Mouse (Mus musculus): ENCODE results near the gene Il27. TPM values are rescaled to one million over a fixed set of nuclear protein-coding genes. Genes with fewer than 3 reads are reported as not detected.
"Not testable (repeated sequence)": the region's sequence is repeated elsewhere in the genome, so short reads cannot be mapped to it uniquely, and the experiment has no call there.

The Il27 gene
- polyA plus RNA-seq (2014; fragmentation: Nextera tagmentation; extraction: Ambion mirVana) = not detected in 2 replicates

DNA sequence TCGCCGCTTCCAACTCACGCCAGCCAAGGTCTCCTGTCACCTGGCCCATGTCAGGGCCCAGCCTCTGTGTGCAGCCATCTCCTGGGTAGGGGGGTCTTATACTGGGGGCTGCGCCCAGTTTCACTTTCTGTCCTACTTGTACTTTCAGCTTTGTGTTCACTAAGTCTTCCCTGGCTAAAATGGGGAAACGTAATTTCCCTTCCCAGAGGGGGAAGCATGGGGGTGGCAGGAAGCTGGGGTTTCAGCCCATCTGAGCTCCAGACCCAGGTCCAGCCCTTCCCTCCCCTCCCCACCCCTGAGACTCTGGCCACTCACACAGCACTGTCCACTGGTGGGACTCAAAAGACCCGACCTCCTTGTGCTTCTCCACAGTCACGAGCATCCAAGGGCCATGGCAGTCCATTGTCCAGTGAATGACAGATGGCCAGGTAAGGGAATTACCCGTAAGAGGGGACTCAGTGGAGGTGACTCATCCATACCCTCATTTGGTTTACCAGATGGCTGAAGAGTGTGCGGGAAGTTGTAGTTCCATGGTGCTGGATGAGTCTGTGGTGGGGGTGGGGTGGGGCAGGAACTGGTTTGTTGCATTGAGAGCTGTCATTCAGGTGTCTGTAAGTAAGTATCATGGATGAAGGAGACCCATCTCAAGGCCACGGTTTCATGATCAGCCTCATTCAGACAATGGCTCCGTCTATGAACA lies at the start of gene Il27:
TSS of gene Il27 (minus strand) at position 80 of the 700 bp plus-strand sequence.
- H3K4me1 ChIP-seq (ENCODE audit: control insufficient read depth, insufficient read depth, low read length) = no peaks in the 10 kb centered on the region
- no peak for ATAC-seq (ENCODE audit: low read depth)
- H3K4me2 ChIP-seq (ENCODE audit: low read depth, low read length) = no peak within 1 kb of the TSS
- H3K4me3 ChIP-seq (ENCODE audit: low read depth, low read length) = no peak within 1 kb of the TSS
- 80% methylated on average over 11 of the region's 11 CpGs for WGBS
- H3K9ac ChIP-seq (ENCODE audit: low read depth, low read length) = no peak within 1 kb of the TSS
- H3K27ac ChIP-seq (replicated peaks; ENCODE audit: low read depth, low read length) = no peak within 1 kb of the TSS
- H3K27me3 ChIP-seq (replicated peaks; ENCODE audit: control insufficient read depth, insufficient read depth, low read length) = no peaks in the 10 kb centered on the region; the same call in 1 of the 2 replicates
- no peak for DNase-seq (ENCODE audit: low spot score)
- H3K9me3 ChIP-seq (ENCODE audit: control insufficient read depth, low read length) = no peaks in the 10 kb centered on the region
- H3K36me3 ChIP-seq (ENCODE audit: control insufficient read depth, insufficient read depth, low read length) = no peaks in the 10 kb centered on the region

- Histone ChIP-seq H3K27me3 (replicated peaks; ENCODE audit: control insufficient read depth, insufficient read depth, low read length) (no peaks in the 10 kb centered on the region), H3K9ac (ENCODE audit: low read depth, low read length) (no peak overlapping the region), H3K27ac (replicated peaks; ENCODE audit: low read depth, low read length) (no peak overlapping the region), H3K9me3 (ENCODE audit: control insufficient read depth, low read length) (no peaks in the 10 kb centered on the region), H3K4me3 (ENCODE audit: low read depth, low read length) (no peak overlapping the region), H3K4me2 (ENCODE audit: low read depth, low read length) (no peak overlapping the region), H3K36me3 (ENCODE audit: control insufficient read depth, insufficient read depth, low read length) (no peaks in the 10 kb centered on the region), H3K4me1 (ENCODE audit: control insufficient read depth, insufficient read depth, low read length) (no peaks in the 10 kb centered on the region)
- WGBS = 52% methylated on average over 3 of the region's 3 CpGs
- DNase-seq (ENCODE audit: low spot score) = no peak
- ATAC-seq (ENCODE audit: low read depth) = no peak
Observed at GRCm38 (mm10) chr7:126644345-126644744, 49.6 kb upstream of the Il27 start.

- not testable (repeated sequence) for ATAC-seq (ENCODE audit: low read depth); H3K4me3 ChIP-seq (ENCODE audit: low read depth, low read length)
- DNase-seq (ENCODE audit: low spot score) = peak; percentile 40
Observed at GRCm38 (mm10) chr7:126643244-126643617, 48.5 kb upstream of the Il27 start.

GRCm38 (mm10) chr7:126642545-126643243 lies 48.0 kb upstream of the Il27 start:
- Histone ChIP-seq H3K27me3 (replicated peaks; ENCODE audit: control insufficient read depth, insufficient read depth, low read length) (no peaks in the 10 kb centered on the region), H3K4me3 (ENCODE audit: low read depth, low read length) (no peak overlapping the region), H3K27ac (replicated peaks; ENCODE audit: low read depth, low read length) (no peak overlapping the region), H3K4me1 (ENCODE audit: control insufficient read depth, insufficient read depth, low read length) (no peaks in the 10 kb centered on the region), H3K9ac (ENCODE audit: low read depth, low read length) (no peak overlapping the region), H3K4me2 (ENCODE audit: low read depth, low read length) (no peak overlapping the region), H3K9me3 (ENCODE audit: control insufficient read depth, low read length) (no peaks in the 10 kb centered on the region), H3K36me3 (ENCODE audit: control insufficient read depth, insufficient read depth, low read length) (no peaks in the 10 kb centered on the region)
- DNase-seq (ENCODE audit: low spot score) (no peak), ATAC-seq (ENCODE audit: low read depth) (no peak)
- 78% methylated on average over 5 of the region's 5 CpGs for WGBS

More at GRCm38 (mm10) chr7:126643244-126643617, 48.5 kb upstream of the Il27 start:
- not testable (repeated sequence) for H3K4me1 ChIP-seq (ENCODE audit: control insufficient read depth, insufficient read depth, low read length); H3K9ac ChIP-seq (ENCODE audit: low read depth, low read length); H3K36me3 ChIP-seq (ENCODE audit: control insufficient read depth, insufficient read depth, low read length); H3K27ac ChIP-seq (replicated peaks; ENCODE audit: low read depth, low read length); H3K27me3 ChIP-seq (replicated peaks; ENCODE audit: control insufficient read depth, insufficient read depth, low read length); H3K4me2 ChIP-seq (ENCODE audit: low read depth, low read length); H3K9me3 ChIP-seq (ENCODE audit: control insufficient read depth, low read length)
- WGBS = 68% methylated on average over 3 of the region's 3 CpGs

- no peak overlapping the region for H3K27ac ChIP-seq (replicated peaks; ENCODE audit: low read depth, low read length)
- no peaks in the 10 kb centered on the region for H3K27me3 ChIP-seq (replicated peaks; ENCODE audit: control insufficient read depth, insufficient read depth, low read length)
- H3K36me3 ChIP-seq (ENCODE audit: control insufficient read depth, insufficient read depth, low read length) = no peaks in the 10 kb centered on the region
- ATAC-seq (ENCODE audit: low read depth) (peak; percentile 68), DNase-seq (ENCODE audit: low spot score) (peak; percentile 62)
- H3K4me1 ChIP-seq (ENCODE audit: control insufficient read depth, insufficient read depth, low read length) = no peaks in the 10 kb centered on the region
- WGBS = 16% methylated on average over 4 of the region's 4 CpGs
- H3K9me3 ChIP-seq (ENCODE audit: control insufficient read depth, low read length) = no peaks in the 10 kb centered on the region
- H3K4me3 ChIP-seq (ENCODE audit: low read depth, low read length) = no peak overlapping the region
- no peak overlapping the region for H3K9ac ChIP-seq (ENCODE audit: low read depth, low read length)
- no peak overlapping the region for H3K4me2 ChIP-seq (ENCODE audit: low read depth, low read length)
Observed at GRCm38 (mm10) chr7:126636733-126637520, 42.2 kb upstream of the Il27 start.

- no peak for ATAC-seq (ENCODE audit: low read depth)
- Histone ChIP-seq H3K4me1 (ENCODE audit: control insufficient read depth, insufficient read depth, low read length) (no peaks in the 10 kb centered on the region), H3K4me3 (ENCODE audit: low read depth, low read length) (no peak overlapping the region), H3K27ac (replicated peaks; ENCODE audit: low read depth, low read length) (no peak overlapping the region), H3K4me2 (ENCODE audit: low read depth, low read length) (no peak overlapping the region), H3K9ac (ENCODE audit: low read depth, low read length) (no peak overlapping the region), H3K9me3 (ENCODE audit: control insufficient read depth, low read length) (no peaks in the 10 kb centered on the region), H3K36me3 (ENCODE audit: control insufficient read depth, insufficient read depth, low read length) (no peaks in the 10 kb centered on the region), H3K27me3 (replicated peaks; ENCODE audit: control insufficient read depth, insufficient read depth, low read length) (no peaks in the 10 kb centered on the region)
- DNase-seq (ENCODE audit: low spot score) = no peak
Observed at GRCm38 (mm10) chr7:126635375-126635774, 40.6 kb upstream of the Il27 start.

DNA sequence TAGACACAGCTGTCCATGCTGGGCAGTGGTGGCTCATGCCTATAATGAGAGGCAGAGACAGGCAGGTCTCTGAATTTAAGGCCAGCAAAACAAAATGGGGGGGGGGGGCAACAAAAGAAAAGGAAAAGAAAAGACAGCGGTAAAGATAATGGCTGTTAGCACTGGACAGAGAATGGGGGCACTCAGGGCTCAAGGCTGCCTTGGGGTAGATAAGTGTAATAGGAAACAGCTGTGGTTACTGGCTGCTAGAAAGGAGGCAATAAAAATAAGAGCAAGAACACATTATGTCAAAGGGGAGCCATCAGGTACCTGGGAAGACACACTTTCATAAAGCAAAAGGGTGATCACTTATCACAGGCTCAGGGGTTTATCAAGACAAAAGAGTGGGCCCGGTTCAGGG lies 37.7 kb upstream of the Il27 start:
- no peaks in the 10 kb centered on the region for H3K36me3 ChIP-seq (ENCODE audit: control insufficient read depth, insufficient read depth, low read length)
- no peaks in the 10 kb centered on the region for H3K9me3 ChIP-seq (ENCODE audit: control insufficient read depth, low read length)
- DNase-seq (ENCODE audit: low spot score) (no peak), ATAC-seq (ENCODE audit: low read depth) (no peak)
- no peaks in the 10 kb centered on the region for H3K27me3 ChIP-seq (replicated peaks; ENCODE audit: control insufficient read depth, insufficient read depth, low read length)
- no peak overlapping the region for H3K9ac ChIP-seq (ENCODE audit: low read depth, low read length)
- 71% methylated on average over 2 of the region's 2 CpGs for WGBS
- H3K4me2 ChIP-seq (ENCODE audit: low read depth, low read length) = no peak overlapping the region
- no peak overlapping the region for H3K4me3 ChIP-seq (ENCODE audit: low read depth, low read length)
- 0 out of 2 replicates have a peak, but pooled peaks cover 7% of the 10 kb centered on the region for H3K4me1 ChIP-seq (ENCODE audit: control insufficient read depth, insufficient read depth, low read length)
- no peak overlapping the region for H3K27ac ChIP-seq (replicated peaks; ENCODE audit: low read depth, low read length)

GRCm38 (mm10) chr7:126630824-126631518 lies 36.2 kb upstream of the Il27 start, which contains the start of gene Nupr1:
TSS of gene Nupr1 (minus strand) at chr7:126630861.
- WGBS = 94% methylated on average over 4 of the region's 4 CpGs
- Histone ChIP-seq H3K36me3 (ENCODE audit: control insufficient read depth, insufficient read depth, low read length) (no peaks in the 10 kb centered on the region), H3K4me1 (ENCODE audit: control insufficient read depth, insufficient read depth, low read length) (0 out of 2 replicates have a peak, but pooled peaks cover 7% of the 10 kb centered on the region), H3K27ac (replicated peaks; ENCODE audit: low read depth, low read length) (no peak within 1 kb of the TSS), H3K27me3 (replicated peaks; ENCODE audit: control insufficient read depth, insufficient read depth, low read length) (no peaks in the 10 kb centered on the region), H3K4me2 (ENCODE audit: low read depth, low read length) (no peak within 1 kb of the TSS), H3K9me3 (ENCODE audit: control insufficient read depth, low read length) (no peaks in the 10 kb centered on the region), H3K9ac (ENCODE audit: low read depth, low read length) (no peak within 1 kb of the TSS), H3K4me3 (ENCODE audit: low read depth, low read length) (no peak within 1 kb of the TSS)
- DNase-seq (ENCODE audit: low spot score) = no peak
- ATAC-seq (ENCODE audit: low read depth) = no peak

Measured in embryonic facial prominence, embryonic 14.5 days (tissue).